Mouse (Mus musculus): ENCODE results near the gene Gm10577.

- no peak for TF ChIP-seq CTCF (IDR thresholded peaks at IDR 0.05; ENCODE audit: insufficient read depth, low read length)
- TF ChIP-seq POLR2A (IDR thresholded peaks at IDR 0.05; ENCODE audit: borderline replicate concordance, extremely low read depth, low read depth, low read length), result no peak
Measured at GRCm38 (mm10) chr4:101027852-101028411, 7.4 kb upstream of the Gm10577 start.

Data from lung, adult 2 months (tissue).